Mouse (Mus musculus) liver, embryonic 11.5 days (tissue): ENCODE data around the gene Sobp. TPM values are rescaled to one million over a fixed set of nuclear protein-coding genes. Genes with fewer than 3 reads are reported as not detected.
A peak's percentile ranks its signal among the peaks of the same experiment; 100 is the strongest.

Source experiments
- ATAC-seq: fragments of 200-750 bp; cut with Nextera tagmentation; replicated peaks from 2 replicates; pipeline ENCODE4 v1.8.0; 2017; ENCODE audit warnings: moderate number of reproducible peaks, mild to moderate bottlenecking, moderate TSS enrichment, moderate library complexity; ENCODE audit not compliant: low FRiP score
- DNase-seq: peaks from one replicate; pipeline ENCODE4 v3.0.0-alpha.2; 2017; ENCODE audit warnings: low spot score
- H3K27ac ChIP-seq: fragments of 300-500 bp; sonication (generic); 2 replicates; pipeline ENCODE4 v1.5.1; 2014; ENCODE audit warnings: mild to moderate bottlenecking, low read depth, low read length, control low read depth
- H3K27me3 ChIP-seq: fragments of 300-500 bp; sonication (generic); replicated peaks from 2 replicates; pipeline ENCODE4 v1.6.1; 2014; ENCODE audit warnings: low read length, mixed read lengths; ENCODE audit not compliant: control insufficient read depth, insufficient read depth
- H3K36me3 ChIP-seq: fragments of 300-500 bp; sonication (generic); 2 replicates; pipeline ENCODE4 v1.6.1; 2014; ENCODE audit warnings: mild to moderate bottlenecking, low read length, moderate library complexity, mixed read lengths; ENCODE audit not compliant: control insufficient read depth, insufficient read depth
- H3K4me1 ChIP-seq: fragments of 300-500 bp; sonication (generic); replicated peaks from 2 replicates; pipeline ENCODE4 v1.6.1; 2014; ENCODE audit warnings: low read length, mixed read lengths; ENCODE audit not compliant: control insufficient read depth, insufficient read depth
- H3K4me2 ChIP-seq: fragments of 300-500 bp; sonication (generic); 2 replicates; pipeline ENCODE4 v1.6.1; 2014; ENCODE audit warnings: mild to moderate bottlenecking, control low read depth, moderate library complexity
- H3K4me3 ChIP-seq: fragments of 300-500 bp; sonication (generic); 2 replicates; pipeline ENCODE4 v1.5.1; 2014; ENCODE audit warnings: low read depth, low read length, control low read depth
- H3K9ac ChIP-seq: fragments of 300-500 bp; sonication (generic); 2 replicates; pipeline ENCODE4 v1.6.1; 2014; ENCODE audit warnings: low read depth, low read length, control low read depth
- H3K9me3 ChIP-seq: fragments of 300-500 bp; sonication (generic); 2 replicates; pipeline ENCODE4 v1.6.1; 2016; ENCODE audit warnings: low read length, inconsistent platforms, mixed read lengths; ENCODE audit not compliant: control insufficient read depth
- WGBS: fragments of 180-500 bp; shearing (Covaris S2); extraction: QIAGEN DNeasy Blood & Tissue Kit; methylation state at CpG from one replicate; pipeline ENCODE4 v1.1.7; 2014; 5-methylcytosine and 5-hydroxymethylcytosine counted together
- polyA plus RNA-seq: library from polyadenylated mRNA; unstranded; fragments of >200 nt; fragmentation: Nextera tagmentation; extraction: Ambion mirVana; gene quantifications from 2 replicates; pipeline ENCODE4 v1.2.1, GENCODE M21; 2014

Sobp gene
- polyA plus RNA-seq, 1 experiment from 2014 or later, result 0.45 TPM

DNA sequence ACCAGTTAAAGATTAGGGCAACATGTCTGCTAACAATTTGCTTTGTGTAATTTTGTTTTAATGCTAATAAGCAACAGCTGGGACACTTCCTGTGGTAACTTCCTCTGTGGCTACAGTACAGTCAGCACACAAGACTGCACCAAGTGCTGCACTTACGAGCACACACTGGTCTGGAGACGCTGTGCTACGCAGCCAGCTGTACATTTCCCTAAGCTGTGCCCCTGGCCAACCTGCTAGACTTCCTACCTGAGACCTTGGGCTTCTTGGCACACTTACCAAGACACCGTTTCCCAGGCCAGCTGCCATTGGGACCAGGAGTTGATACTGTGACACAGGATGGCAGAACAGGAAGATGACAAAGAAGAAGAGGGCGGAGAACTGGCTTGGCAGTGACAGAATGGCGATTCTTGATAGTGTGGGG, 212.1 kb downstream of the Sobp start:
- Histone ChIP-seq H3K36me3 (no peaks in the 10 kb centered on the region), H3K9ac (no peak overlapping the region), H3K4me2 (peak overlapping the region; percentile 14; the same call in 1 of the 2 replicates), H3K4me3 (no peak overlapping the region), H3K9me3 (0 out of 2 replicates have a peak, but pooled peaks cover 2% of the 10 kb centered on the region), H3K4me1 (no peaks in the 10 kb centered on the region), H3K27ac (no peak overlapping the region), H3K27me3 (peaks cover 2% of the 10 kb centered on the region; the same call in 1 of the 2 replicates)
- no peak for DNase-seq
- no peak for ATAC-seq
- WGBS, result 60% methylated on average over 6 of the region's 6 CpGs

GRCm38 (mm10) chr10:42961771-42962170, 212.6 kb downstream of the Sobp start:
- Histone ChIP-seq H3K27ac (no peak overlapping the region), H3K27me3 (peaks cover 5% of the 10 kb centered on the region; the same call in 1 of the 2 replicates), H3K4me1 (no peaks in the 10 kb centered on the region), H3K4me3 (no peak overlapping the region), H3K36me3 (no peaks in the 10 kb centered on the region), H3K9ac (no peak overlapping the region), H3K4me2 (no peak overlapping the region), H3K9me3 (0 out of 2 replicates have a peak, but pooled peaks cover 2% of the 10 kb centered on the region)
- 75% methylated on average over 6 of the region's 6 CpGs for WGBS
- ATAC-seq (no peak), DNase-seq (no peak)

DNA sequence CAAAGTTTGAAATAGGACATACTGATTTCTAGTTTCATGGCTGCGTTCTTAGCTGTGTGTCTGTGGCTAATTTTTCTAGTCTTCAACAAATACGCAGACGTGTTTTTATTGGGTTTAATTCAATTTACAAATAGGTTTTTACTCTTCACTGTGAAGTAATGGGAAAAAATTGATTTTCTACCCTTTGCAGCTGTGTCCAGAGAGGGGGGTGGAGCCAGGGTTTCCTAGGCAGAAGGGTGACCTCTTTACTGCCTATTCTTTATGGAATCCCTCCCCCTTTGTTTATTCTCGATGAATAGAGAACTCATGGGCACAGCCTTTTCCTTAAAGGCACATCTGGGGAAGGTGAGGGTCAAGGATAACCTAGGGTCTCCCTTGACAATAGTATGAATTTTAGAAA, 215.6 kb downstream of the Sobp start:
- 72% methylated on average over 4 of the region's 4 CpGs for WGBS
- Histone ChIP-seq H3K27ac (no peak overlapping the region), H3K4me2 (peak overlapping the region; percentile 68), H3K9me3 (0 out of 2 replicates have a peak, but pooled peaks cover 2% of the 10 kb centered on the region), H3K4me1 (no peaks in the 10 kb centered on the region), H3K27me3 (peaks cover 6% of the 10 kb centered on the region; the same call in 1 of the 2 replicates), H3K4me3 (no peak overlapping the region; the same call in 1 of the 2 replicates), H3K36me3 (no peaks in the 10 kb centered on the region), H3K9ac (no peak overlapping the region)
- no peak for DNase-seq
- no peak for ATAC-seq

DNA sequence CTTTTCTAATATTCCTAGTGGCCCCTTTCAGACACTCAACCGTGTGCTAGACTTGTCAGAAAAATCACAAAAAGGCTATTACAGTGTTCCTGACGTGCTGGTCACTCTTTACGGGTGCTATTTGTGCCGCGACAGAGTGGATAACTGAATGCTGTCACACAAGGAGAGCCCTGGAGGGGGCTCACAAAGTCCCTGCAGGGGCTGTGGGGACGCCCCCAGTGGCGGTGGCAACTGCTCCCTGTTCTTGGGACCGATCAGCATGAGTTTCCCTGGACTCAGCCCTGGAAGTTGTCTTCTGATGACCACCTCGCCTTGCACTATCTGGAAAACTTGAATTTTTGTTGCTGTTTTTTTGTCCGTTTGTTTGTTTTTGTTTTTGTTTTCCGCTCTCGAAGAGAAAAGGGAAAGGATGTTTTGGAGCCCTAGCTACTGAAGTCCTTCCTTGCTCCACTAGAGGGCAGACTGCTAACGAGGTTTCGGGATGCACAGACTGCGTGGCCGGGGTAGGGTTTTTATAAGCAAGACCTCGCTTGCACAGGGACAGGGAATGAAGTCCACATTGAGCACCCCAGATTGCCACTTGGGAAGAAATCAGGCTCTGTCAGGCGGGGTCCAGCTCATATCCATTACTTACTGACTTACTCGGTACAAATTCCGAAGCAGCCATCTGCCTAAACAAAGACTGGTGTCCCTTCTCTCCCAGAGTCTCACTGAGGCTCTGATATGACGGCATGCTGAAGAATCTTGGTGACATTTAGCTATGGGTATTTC, 216.3 kb downstream of the Sobp start:
- H3K36me3 ChIP-seq, result no peaks in the 10 kb centered on the region
- no peak overlapping the region for H3K27ac ChIP-seq
- peak; percentile 59 for DNase-seq
- WGBS, result 9% methylated on average over 21 of the region's 21 CpGs
- no peaks in the 10 kb centered on the region for H3K4me1 ChIP-seq
- peak overlapping the region; percentile 26 for H3K4me3 ChIP-seq
- peaks cover 11% of the 10 kb centered on the region; the same call in 1 of the 2 replicates for H3K27me3 ChIP-seq
- no peak overlapping the region for H3K9ac ChIP-seq
- peak overlapping the region; percentile 68 for H3K4me2 ChIP-seq
- no peak for ATAC-seq
- no peaks in the 10 kb centered on the region for H3K9me3 ChIP-seq

- Histone ChIP-seq H3K36me3 (no peaks in the 10 kb centered on the region), H3K9ac (no peak overlapping the region), H3K27ac (no peak overlapping the region), H3K4me3 (no peak overlapping the region), H3K4me1 (peaks cover 4% of the 10 kb centered on the region), H3K27me3 (peaks cover 11% of the 10 kb centered on the region; the same call in 1 of the 2 replicates), H3K9me3 (no peaks in the 10 kb centered on the region), H3K4me2 (no peak overlapping the region)
- 91% methylated on average over 3 of the region's 3 CpGs for WGBS
- DNase-seq, result no peak
- ATAC-seq, result no peak
Observed at GRCm38 (mm10) chr10:42955205-42955604, 219.1 kb downstream of the Sobp start.

DNA sequence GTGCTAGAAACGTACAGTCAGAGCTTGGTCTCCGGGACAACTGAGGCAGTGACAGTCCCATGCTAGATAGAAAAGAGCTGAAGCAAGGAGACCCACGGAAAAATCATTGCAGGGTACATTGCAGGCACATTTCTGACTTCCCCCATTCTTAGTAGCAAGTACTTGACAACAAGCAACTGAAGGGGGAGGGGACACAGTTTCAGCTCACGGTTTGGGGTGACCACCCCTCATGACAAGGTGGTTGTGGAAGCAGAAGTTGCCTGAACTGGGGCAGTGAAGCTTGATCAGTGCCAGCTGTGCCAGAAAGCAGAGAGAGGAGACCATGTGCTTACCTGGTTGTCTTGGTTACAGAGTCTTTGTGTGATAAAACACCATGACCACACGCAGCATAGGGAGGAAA, 220.7 kb downstream of the Sobp start:
- H3K9ac ChIP-seq, result no peak overlapping the region
- H3K27me3 ChIP-seq, result peaks cover 15% of the 10 kb centered on the region
- no peak overlapping the region for H3K4me3 ChIP-seq
- H3K9me3 ChIP-seq, result no peaks in the 10 kb centered on the region
- peaks cover 4% of the 10 kb centered on the region for H3K4me1 ChIP-seq
- no peak overlapping the region for H3K27ac ChIP-seq
- WGBS, result 70% methylated on average over 5 of the region's 5 CpGs
- DNase-seq (no peak), ATAC-seq (no peak)
- no peaks in the 10 kb centered on the region for H3K36me3 ChIP-seq
- no peak overlapping the region for H3K4me2 ChIP-seq

Other genes starting within 250 kb of the Sobp start
- gene 9030612E09Rik, start 174 bp upstream of the Sobp start, polyA plus RNA-seq, result not detected in 2 replicates
- 14.9 and 16.2 TPM in 2 replicates for gene Pdss2, start 47.0 kb upstream of the Sobp start, polyA plus RNA-seq